Mouse (Mus musculus) frontal cortex, adult 2 months (tissue): Measurements from ENCODE around the gene Macrod2. TPM values are rescaled to one million over a fixed set of nuclear protein-coding genes. Genes with fewer than 3 reads are reported as not detected.

Experiments
- DNase-seq, 2 experiments: peaks; one replicate each; pipeline ENCODE4 v3.0.0; 2022; ENCODE audit warnings: low spot score in 1 of 2; ENCODE audit errors: extremely low spot score in 1 of 2
- polyA plus RNA-seq: library from polyadenylated mRNA; depleted of rRNA; stranded (reverse); fragments of >200 nt; gene quantifications from 2 replicates; pipeline ENCODE4 v1.2.3, GENCODE M21; 2012

Macrod2 gene
- polyA plus RNA-seq, 1 experiment, result 25.6 TPM

GRCm38 (mm10) chr2:142057889-142058750 is 1663.0 kb downstream of the Macrod2 start:
- peak in 1 of 2 experiments; percentile 13 for DNase-seq

GRCm38 (mm10) chr2:142058751-142059090 is 1663.6 kb downstream of the Macrod2 start:
- DNase-seq, result no peak

GRCm38 (mm10) chr2:142108947-142109346 is 1713.8 kb downstream of the Macrod2 start:
- DNase-seq, result no peak

- no peak for DNase-seq
These were observed 1721.5 kb downstream of the Macrod2 start for GRCm38 (mm10) chr2:142116623-142117022.

- no peak for DNase-seq
These were observed 1733.0 kb downstream of the Macrod2 start for GRCm38 (mm10) chr2:142128109-142128508.

GRCm38 (mm10) chr2:142129166-142129565 is 1734.1 kb downstream of the Macrod2 start:
- no peak for DNase-seq

GRCm38 (mm10) chr2:142149310-142149709 is 1754.2 kb downstream of the Macrod2 start:
- DNase-seq, result no peak

- DNase-seq, result no peak
These were observed 1768.6 kb downstream of the Macrod2 start for GRCm38 (mm10) chr2:142163506-142164275.

GRCm38 (mm10) chr2:142169649-142170048 is 1774.5 kb downstream of the Macrod2 start:
- DNase-seq, result no peak

GRCm38 (mm10) chr2:142172706-142173105 is 1777.6 kb downstream of the Macrod2 start:
- DNase-seq, result peak; percentile 62 to 74

GRCm38 (mm10) chr2:142174039-142174438 is 1778.9 kb downstream of the Macrod2 start:
- no peak for DNase-seq

- no peak for DNase-seq
These were observed 1791.8 kb downstream of the Macrod2 start for GRCm38 (mm10) chr2:142186922-142187321.

GRCm38 (mm10) chr2:142187428-142187827 is 1792.3 kb downstream of the Macrod2 start:
- no peak for DNase-seq

- DNase-seq, result no peak
These were observed 1822.3 kb downstream of the Macrod2 start for GRCm38 (mm10) chr2:142217371-142217770.

- DNase-seq, result no peak
These were observed 1827.2 kb downstream of the Macrod2 start for GRCm38 (mm10) chr2:142222137-142222921.

GRCm38 (mm10) chr2:142222926-142223325 is 1827.8 kb downstream of the Macrod2 start:
- DNase-seq, result no peak

GRCm38 (mm10) chr2:142230985-142231549 is 1836.0 kb downstream of the Macrod2 start:
- DNase-seq, result no peak

- DNase-seq, result no peak
These were observed 1837.7 kb downstream of the Macrod2 start for GRCm38 (mm10) chr2:142232828-142233227.

- no peak for DNase-seq
These were observed 1848.4 kb downstream of the Macrod2 start for GRCm38 (mm10) chr2:142243483-142243882.

- DNase-seq, result no peak
These were observed 1855.3 kb downstream of the Macrod2 start for GRCm38 (mm10) chr2:142250383-142250782.

- DNase-seq, result no peak
These were observed 1856.4 kb downstream of the Macrod2 start for GRCm38 (mm10) chr2:142251518-142251917.
